Mouse (Mus musculus) megakaryocyte progenitor cell, adult 5-6 weeks (primary cell): ENCODE measurements around the gene Cfp. TPM values are rescaled to one million over a fixed set of nuclear protein-coding genes. Genes with fewer than 3 reads are reported as not detected.

Experiments
- ATAC-seq: replicated peaks from 2 replicates; pipeline ENCODE4 v1.8.0; 2016; ENCODE audit warnings: mild to moderate bottlenecking, moderate TSS enrichment, inconsistent platforms; ENCODE audit not compliant: poor library complexity
- total RNA-seq, 2 experiments: library from RNA; stranded (forward) in 1 of 2; stranded (reverse) in 1 of 2; fragments of 157-497, 149-512 nt in 1 of 2; fragments of 200-1000 nt in 1 of 2; gene quantifications; 2 replicates each; pipeline versions ENCODE4 v1.2.3 to v1.2.4; 2015 to 2017

The Cfp gene
- total RNA-seq (2015) = 27.0 and 38.2 TPM in 2 replicates
- total RNA-seq (2017) = 19.5 and 32.9 TPM in 2 replicates

DNA sequence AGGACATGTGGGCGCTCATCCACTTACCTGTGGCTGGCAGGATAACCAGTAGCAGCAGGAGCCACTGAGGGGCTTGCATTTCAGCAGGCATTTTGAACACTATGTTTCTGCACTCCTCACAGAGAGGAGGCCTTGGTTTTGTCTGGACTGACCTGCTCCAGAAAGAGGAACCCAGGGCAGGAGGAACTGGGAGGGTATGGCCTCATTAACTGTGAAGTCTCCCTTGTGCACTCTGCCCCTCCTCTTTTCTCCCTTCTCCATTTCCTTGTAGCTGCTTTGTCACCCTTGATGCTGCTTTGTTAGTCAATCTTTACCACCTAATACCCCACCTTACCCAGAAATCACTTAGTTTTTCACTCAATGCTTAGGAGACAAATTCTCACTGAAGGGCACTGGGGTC is at the start of gene Cfp:
Gene Cfp, minus strand, starts transcription at position 192 of the 400 bp plus-strand sequence.
- peak; percentile 86 for ATAC-seq

DNA sequence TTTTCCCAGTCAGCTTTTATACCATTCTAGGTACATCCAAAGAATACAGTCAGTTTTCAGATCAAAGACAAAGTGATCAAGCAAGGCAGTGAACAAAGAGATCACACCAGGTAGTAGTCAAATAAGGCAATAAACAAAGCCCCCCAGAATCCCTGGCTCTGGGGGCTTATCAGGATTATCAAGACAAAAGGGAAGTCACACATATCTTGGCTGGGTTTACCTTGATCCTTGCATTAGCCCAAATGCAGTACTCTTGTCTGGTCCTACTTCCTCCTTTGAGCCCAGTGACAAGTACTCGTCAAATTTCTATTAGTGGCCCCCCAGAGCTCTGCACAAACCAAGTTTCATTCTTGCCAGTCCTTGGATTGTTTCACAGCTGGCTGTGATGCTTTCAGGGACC is 49.5 kb upstream of the Cfp start:
- ATAC-seq = no peak

GRCm38 (mm10) chrX:20961477-20962378 is 30.4 kb upstream of the Cfp start, which contains the start of gene Uxt:
Gene Uxt, minus strand, starts transcription at chrX:20962017.
- peak; percentile 97 for ATAC-seq

DNA sequence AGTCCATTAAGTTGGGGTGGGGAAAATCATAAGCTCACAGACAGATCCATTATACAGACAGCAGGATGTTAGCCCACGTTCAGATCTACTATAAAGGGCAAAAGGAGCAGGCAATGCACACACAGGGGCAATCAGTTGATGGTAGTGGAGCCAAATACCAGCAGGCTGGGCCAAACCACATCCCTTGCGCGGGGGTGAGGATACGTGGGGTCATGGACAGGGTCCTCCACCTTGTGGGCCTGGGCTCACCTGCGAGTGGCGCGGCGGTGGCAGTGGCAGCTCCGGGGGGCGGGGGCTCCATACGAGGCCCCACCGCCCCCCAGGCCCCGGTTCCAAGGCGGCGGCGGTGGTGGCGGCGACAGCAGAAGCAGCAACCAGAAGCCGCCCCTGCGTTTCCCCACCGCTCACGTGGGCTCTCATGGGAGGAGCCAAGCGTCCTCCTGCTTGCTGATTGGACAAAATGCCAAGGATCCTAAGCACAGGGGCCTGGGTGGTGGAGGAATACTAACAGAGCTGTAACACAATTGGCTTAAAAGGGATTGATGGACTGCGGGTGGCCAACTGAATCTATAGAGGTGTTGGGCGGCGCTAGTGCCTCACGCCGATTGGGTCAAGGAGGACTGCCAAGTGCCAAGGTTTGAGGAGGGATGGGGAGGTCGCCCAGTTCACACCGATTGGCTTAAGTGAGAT is 19.0 kb upstream of the Cfp start, which contains the start of gene Elk1:
Gene Elk1, minus strand, starts transcription at position 418 of the 690 bp plus-strand sequence.
- peak; percentile 98 for ATAC-seq

DNA sequence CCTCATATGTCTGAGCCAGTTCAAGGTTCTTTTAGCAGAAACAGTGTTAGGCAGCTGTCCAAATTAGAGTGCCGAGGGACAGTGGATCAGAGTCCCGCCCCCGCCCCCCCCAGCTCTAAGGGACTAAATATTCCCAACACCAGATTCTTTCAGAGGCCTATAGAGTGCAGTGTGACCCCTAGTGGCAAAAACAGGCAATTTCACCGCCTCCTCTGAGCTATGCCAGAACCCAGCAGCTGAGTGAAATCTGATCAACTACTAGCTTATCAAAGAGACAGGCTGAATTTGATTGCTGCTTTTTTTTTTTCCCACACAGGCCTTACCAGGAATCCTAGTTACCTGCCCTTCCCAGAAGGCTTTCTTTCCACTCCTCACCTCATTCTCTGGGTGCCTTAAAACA is 14.7 kb upstream of the Cfp start:
- ATAC-seq = peak; percentile 40

GRCm38 (mm10) chrX:20931963-20932362 is 608 bp upstream of the Cfp start:
- peak; percentile 83 for ATAC-seq

GRCm38 (mm10) chrX:20929859-20930258 is 1.5 kb downstream of the Cfp start:
- peak; percentile 40 for ATAC-seq

DNA sequence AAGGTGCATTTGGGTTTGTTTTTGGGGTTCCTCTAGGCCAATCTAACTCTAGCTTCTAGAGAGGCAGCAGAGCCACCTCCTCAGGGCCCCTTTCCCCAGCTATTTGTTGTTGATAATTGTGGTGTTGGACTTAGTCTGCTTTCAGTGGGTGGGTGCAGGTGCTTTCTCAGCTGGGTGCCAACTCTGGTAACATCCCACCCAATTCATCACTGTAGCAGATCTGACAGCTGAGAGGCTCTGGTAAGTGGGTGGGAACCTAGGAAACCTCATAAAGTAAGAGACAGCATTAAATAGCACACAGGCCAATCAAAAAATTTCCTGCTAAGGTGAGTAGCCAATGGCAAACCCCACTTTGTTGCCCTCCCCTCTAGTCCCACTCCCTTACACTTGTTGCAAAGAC is 6.4 kb downstream of the Cfp start:
- ATAC-seq = no peak

DNA sequence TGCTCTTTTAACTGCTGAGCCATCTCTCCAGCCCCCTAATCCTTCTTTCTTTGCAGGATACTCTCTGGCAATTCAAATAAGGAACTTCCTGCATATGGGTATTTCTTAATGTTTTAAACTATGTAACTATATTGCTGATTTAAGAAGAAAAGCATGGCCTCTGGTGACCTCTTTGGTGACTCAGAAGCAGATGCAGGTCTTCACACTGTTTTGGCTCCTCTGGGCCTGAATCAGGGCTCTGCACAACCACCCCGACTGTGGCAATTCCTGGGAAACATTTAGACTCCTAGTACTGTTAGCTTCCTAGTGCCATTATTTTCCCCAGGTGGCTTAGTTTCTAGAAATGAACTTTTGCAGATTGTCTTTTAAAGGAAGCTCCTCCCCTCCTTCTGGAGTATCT is 7.8 kb downstream of the Cfp start:
- no peak for ATAC-seq

GRCm38 (mm10) chrX:20921366-20921765 is 10.0 kb downstream of the Cfp start:
- no peak for ATAC-seq

- ATAC-seq = peak; percentile 100
Observed at GRCm38 (mm10) chrX:20920844-20921364, 10.5 kb downstream of the Cfp start, which contains the start of gene Syn1. Gene Syn1, minus strand, starts transcription at chrX:20921004.

GRCm38 (mm10) chrX:20920249-20920843 is 11.0 kb downstream of the Cfp start:
- no peak for ATAC-seq

- no peak for ATAC-seq
Observed at GRCm38 (mm10) chrX:20915075-20915474, 16.3 kb downstream of the Cfp start.

GRCm38 (mm10) chrX:20913726-20914125 is 17.6 kb downstream of the Cfp start:
- no peak for ATAC-seq

DNA sequence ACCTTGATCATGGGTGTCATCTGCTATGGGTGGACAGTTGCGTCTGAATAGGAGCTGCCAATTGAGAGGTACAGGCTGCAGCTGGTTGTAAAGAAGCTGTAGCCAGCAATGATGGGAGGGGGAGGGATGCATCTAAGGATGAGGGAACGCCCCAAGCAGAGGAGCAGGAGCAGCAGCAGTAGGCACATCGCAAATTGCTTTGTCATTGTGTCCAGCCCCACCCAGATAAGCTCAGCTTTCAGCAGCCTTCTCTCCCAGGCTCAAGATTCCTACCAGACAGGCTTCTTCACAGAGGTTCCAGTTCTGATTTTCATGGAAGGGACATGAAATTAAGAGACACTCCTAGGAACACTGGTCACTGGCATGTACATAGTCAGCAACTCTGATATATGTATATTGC is 21.3 kb downstream of the Cfp start:
- ATAC-seq = peak; percentile 68

Other genes with a start within 250 kb of the Cfp start
- 49.2 and 49.8 TPM in 2 replicates for gene Cdk16, start 243.6 kb downstream of the Cfp start, total RNA-seq (2015)
- 25.4 and 29.7 TPM in 2 replicates for gene Cdk16, start 243.6 kb downstream of the Cfp start, total RNA-seq (2017)
- gene Usp11, start 227.6 kb downstream of the Cfp start, total RNA-seq (2015) = 30.6 and 32.5 TPM in 2 replicates
- gene Usp11, start 227.6 kb downstream of the Cfp start, total RNA-seq (2017) = 32.2 and 36.7 TPM in 2 replicates
- gene Araf, start 133.7 kb downstream of the Cfp start, total RNA-seq (2015) = 56.3 and 69.0 TPM in 2 replicates
- gene Araf, start 133.7 kb downstream of the Cfp start, total RNA-seq (2017) = 32.8 and 43.1 TPM in 2 replicates
- 0.17 TPM in 1 of 2 replicates, not detected in the other for gene Timp1, start 61.4 kb downstream of the Cfp start, total RNA-seq (2015)
- not detected in 2 replicates for gene Timp1, start 61.4 kb downstream of the Cfp start, total RNA-seq (2017)
- gene Syn1, start 10.6 kb downstream of the Cfp start, total RNA-seq (2015) = 0.07 TPM in 1 of 2 replicates, not detected in the other
- gene Syn1, start 10.6 kb downstream of the Cfp start, total RNA-seq (2017) = not detected in 2 replicates
- gene Elk1, start 19.1 kb upstream of the Cfp start, total RNA-seq (2015) = 4.3 and 5.5 TPM in 2 replicates
- 3.7 and 4.6 TPM in 2 replicates for gene Elk1, start 19.1 kb upstream of the Cfp start, total RNA-seq (2017)
- gene Uxt, start 30.5 kb upstream of the Cfp start, total RNA-seq (2015) = 57.0 and 66.6 TPM in 2 replicates
- 24.7 and 35.6 TPM in 2 replicates for gene Uxt, start 30.5 kb upstream of the Cfp start, total RNA-seq (2017)
- gene Zfp182, start 130.8 kb upstream of the Cfp start, total RNA-seq (2015) = 10.0 and 14.9 TPM in 2 replicates
- 8.3 and 11.9 TPM in 2 replicates for gene Zfp182, start 130.8 kb upstream of the Cfp start, total RNA-seq (2017)
- not detected in 2 replicates for gene Spaca5, start 136.9 kb upstream of the Cfp start, total RNA-seq (2015)
- gene Spaca5, start 136.9 kb upstream of the Cfp start, total RNA-seq (2017) = not detected in 2 replicates
- gene Zfp300, start 158.0 kb upstream of the Cfp start, total RNA-seq (2015) = 1.3 and 1.6 TPM in 2 replicates
- gene Zfp300, start 158.0 kb upstream of the Cfp start, total RNA-seq (2017) = 0.27 and 0.75 TPM in 2 replicates
- gene Ssxa1, start 184.3 kb upstream of the Cfp start, total RNA-seq (2015) = not detected in 2 replicates
- gene Ssxa1, start 184.3 kb upstream of the Cfp start, total RNA-seq (2017) = not detected in 2 replicates
- gene Gm21876, start 244.1 kb upstream of the Cfp start, total RNA-seq (2015) = not detected in 2 replicates
- not detected in 2 replicates for gene Gm21876, start 244.1 kb upstream of the Cfp start, total RNA-seq (2017)